Mouse (Mus musculus) thymus, adult 2 months (tissue): Measurements from ENCODE around the gene Sapcd2.
A peak's percentile ranks its signal among the peaks of the same experiment; 100 is the strongest.

ENCODE experiments used
- CTCF ChIP-seq: fragments of 200-500 bp; IDR thresholded peaks from 2 replicates; pipeline ENCODE4 v1.5.1; 2012; ENCODE audit warnings: mild to moderate bottlenecking, control low read depth, low read length, moderate library complexity, borderline replicate concordance; ENCODE audit not compliant: control insufficient read depth, poor library complexity, insufficient read depth; ENCODE audit errors: extremely low read depth
- POLR2A ChIP-seq: fragments of 200-500 bp; IDR thresholded peaks from 2 replicates; pipeline ENCODE4 v1.6.1; 2012; ENCODE audit warnings: mild to moderate bottlenecking, low read length, control low read depth, moderate library complexity; ENCODE audit not compliant: control insufficient read depth, poor library complexity, insufficient read depth; ENCODE audit errors: extremely low read depth

DNA sequence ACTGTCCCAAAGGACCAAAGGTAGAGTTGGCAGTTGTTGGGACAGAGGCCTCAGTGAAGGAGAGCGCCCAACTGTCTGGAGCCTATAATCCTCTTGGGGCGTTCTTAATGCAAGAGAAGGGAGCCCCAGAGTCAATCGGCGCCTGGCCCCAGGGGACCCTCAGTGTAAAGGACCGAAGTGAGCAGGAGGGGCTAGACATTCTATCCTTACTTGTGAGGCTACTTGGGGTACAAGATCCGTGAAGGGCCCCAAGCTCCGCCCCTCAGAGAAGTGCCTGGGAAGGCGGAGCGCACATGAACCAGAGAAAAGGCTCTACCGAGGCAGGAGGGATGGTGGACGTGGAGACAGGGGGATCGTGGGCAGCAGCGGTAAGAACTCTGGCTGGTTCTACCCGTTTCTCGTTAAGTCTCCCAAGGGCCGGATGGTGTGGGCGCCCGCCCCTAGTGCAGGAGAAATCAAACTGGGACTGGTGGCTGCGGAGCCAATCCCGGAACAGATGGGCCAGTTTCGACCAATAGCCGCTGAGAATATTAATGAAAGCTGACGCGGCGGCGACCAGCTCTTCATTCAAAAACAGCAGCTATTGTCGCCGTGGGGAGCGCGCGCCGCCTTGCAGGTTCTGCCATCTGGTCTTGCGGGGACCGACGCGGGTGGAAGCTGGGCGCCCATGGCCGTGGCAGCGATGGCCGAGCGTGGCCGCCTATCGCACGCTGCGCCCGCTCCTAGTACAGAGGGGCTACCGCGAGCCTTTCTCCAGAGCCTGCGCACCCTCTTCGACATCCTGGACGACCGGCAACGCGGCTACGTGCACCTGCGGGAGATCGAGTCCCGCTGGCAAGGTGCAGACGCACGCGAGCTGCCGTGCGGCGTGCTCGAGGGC lies at the start of gene Sapcd2:
- TF ChIP-seq CTCF (no peak), POLR2A (peak; percentile 52; the same call in 1 of the 2 replicates)
